Mouse (Mus musculus) CH12.LX (cell line): ENCODE measurements at regions not wholly inside any gene's neighbourhood (a gene's known extent, or its start where the extent isn't known, plus 50 kb on each side); places are given as distances from the start of the nearest gene placed in this dataset.

Source experiments
- DNase-seq: peaks from one replicate; pipeline ENCODE4 v3.0.0-alpha.2; 2013; ENCODE audit errors: extremely low read depth
- H3K27ac ChIP-seq: 2 replicates; pipeline ENCODE4 v1.5.1; 2012; ENCODE audit warnings: low read depth, mild to moderate bottlenecking, control low read depth, moderate library complexity; ENCODE audit not compliant: insufficient read depth
- H3K27me3 ChIP-seq: replicated peaks from 2 replicates; pipeline ENCODE3; 2012; ENCODE audit warnings: inconsistent platforms
- H3K36me3 ChIP-seq, 2 experiments: replicated peaks in 1 of 2; 2 replicates each; pipeline versions ENCODE3 to v1.6.1; 2012; ENCODE audit warnings: inconsistent platforms in 1 of 2, low read length in 1 of 2, mild to moderate bottlenecking in 1 of 2, mixed read lengths in 1 of 2, moderate library complexity in 1 of 2; ENCODE audit not compliant: control insufficient read depth in 1 of 2, insufficient read depth in 1 of 2
- H3K4me1 ChIP-seq, 2 experiments: 2 replicates each; pipeline ENCODE4 v1.6.1; 2012; ENCODE audit warnings: inconsistent platforms in 1 of 2, moderate library complexity in 1 of 2; ENCODE audit not compliant: insufficient read depth in 2 of 2, control insufficient read depth in 1 of 2
- H3K4me2 ChIP-seq: 2 replicates; pipeline ENCODE4 v1.6.1; 2012; ENCODE audit warnings: low read depth, mild to moderate bottlenecking, control low read depth; ENCODE audit not compliant: poor library complexity, insufficient read depth, severe bottlenecking
- H3K4me3 ChIP-seq, 3 experiments: fragments of 150-350 bp in 1 of 3; sonication (generic) in 1 of 3; replicated peaks in 1 of 3; 2 replicates each; pipeline versions ENCODE3 to v1.5.1; 2011 to 2012; ENCODE audit warnings: low read depth in 2 of 3, low read length in 2 of 3, mild to moderate bottlenecking in 2 of 3, moderate library complexity in 2 of 3, control low read depth in 1 of 3, improper control_type of control experiment in 1 of 3, inconsistent platforms in 1 of 3, mixed read lengths in 1 of 3; ENCODE audit not compliant: poor library complexity in 1 of 3
- H3K79me2 ChIP-seq: replicated peaks from 2 replicates; pipeline ENCODE4 v1.6.1; 2012; ENCODE audit warnings: mild to moderate bottlenecking, moderate library complexity; ENCODE audit not compliant: control insufficient read depth, poor library complexity, insufficient read depth, severe bottlenecking; ENCODE audit errors: extremely low read depth
- H3K9ac ChIP-seq: 2 replicates; pipeline ENCODE4 v1.6.1; 2012; ENCODE audit warnings: low read depth, mild to moderate bottlenecking, control low read depth, moderate library complexity; ENCODE audit not compliant: insufficient read depth
- H3K9me3 ChIP-seq: replicated peaks from 2 replicates; pipeline ENCODE3; 2012; ENCODE audit warnings: low read length, inconsistent platforms, mixed read lengths
- CHD1 ChIP-seq: IDR thresholded peaks from 2 replicates; pipeline ENCODE4 v1.6.1; 2012; ENCODE audit warnings: low read depth, low read length, improper control_type of control experiment, inconsistent platforms
- CHD2 ChIP-seq: IDR thresholded peaks from 2 replicates; pipeline ENCODE4 v1.6.1; 2011; ENCODE audit warnings: low read length, improper control_type of control experiment
- E2F4 ChIP-seq: IDR thresholded peaks from 2 replicates; pipeline ENCODE4 v1.6.1; 2011; ENCODE audit warnings: low read depth, low read length, improper control_type of control experiment; ENCODE audit not compliant: insufficient replicate concordance
- ETS1 ChIP-seq: conservative IDR thresholded peaks from 2 replicates; pipeline ENCODE4 v1.6.1; 2012; ENCODE audit warnings: low read depth, mild to moderate bottlenecking, inconsistent platforms, low read length, improper control_type of control experiment, moderate library complexity
- HCFC1 ChIP-seq: IDR thresholded peaks from 2 replicates; pipeline ENCODE4 v1.6.1; 2012; ENCODE audit warnings: low read depth, mild to moderate bottlenecking, inconsistent platforms, low read length, improper control_type of control experiment
- IRF4 ChIP-seq: IDR thresholded peaks from 2 replicates; pipeline ENCODE4 v1.6.1; 2014; ENCODE audit warnings: low read depth, mild to moderate bottlenecking, inconsistent platforms, low read length, improper control_type of control experiment
- JUN ChIP-seq: IDR thresholded peaks from 2 replicates; pipeline ENCODE4 v1.6.1; 2011; ENCODE audit warnings: low read depth, mild to moderate bottlenecking, low read length, improper control_type of control experiment, moderate library complexity; ENCODE audit not compliant: insufficient read depth
- JUND ChIP-seq: conservative IDR thresholded peaks from 2 replicates; pipeline ENCODE4 v1.6.1; 2011; ENCODE audit warnings: low read depth, low read length, improper control_type of control experiment
- KAT2A ChIP-seq: IDR thresholded peaks from 2 replicates; pipeline ENCODE4 v1.6.1; 2012; ENCODE audit warnings: low read length, improper control_type of control experiment, inconsistent platforms; ENCODE audit not compliant: insufficient replicate concordance
- MAFK ChIP-seq: IDR thresholded peaks from 2 replicates; pipeline ENCODE4 v1.6.1; 2011; ENCODE audit warnings: low read length, improper control_type of control experiment; ENCODE audit not compliant: insufficient replicate concordance
- MAX ChIP-seq: IDR thresholded peaks from 2 replicates; pipeline ENCODE4 v1.6.1; 2011; ENCODE audit warnings: low read length, improper control_type of control experiment
- MAZ ChIP-seq: IDR thresholded peaks from 2 replicates; pipeline ENCODE4 v1.6.1; 2012; ENCODE audit warnings: low read depth, mild to moderate bottlenecking, inconsistent platforms, low read length, improper control_type of control experiment, moderate library complexity
- MXI1 ChIP-seq: IDR thresholded peaks from 2 replicates; pipeline ENCODE4 v1.6.1; 2011; ENCODE audit warnings: mild to moderate bottlenecking, low read depth, low read length, improper control_type of control experiment
- NELFE ChIP-seq: IDR thresholded peaks from 2 replicates; pipeline ENCODE4 v1.6.1; 2011; ENCODE audit warnings: low read depth, low read length, improper control_type of control experiment
- NRF1 ChIP-seq: IDR thresholded peaks from 2 replicates; pipeline ENCODE4 v1.6.1; 2014; ENCODE audit warnings: low read depth, mild to moderate bottlenecking, inconsistent platforms, low read length, improper control_type of control experiment, moderate library complexity
- RAD21 ChIP-seq: IDR thresholded peaks from 2 replicates; pipeline ENCODE4 v1.6.1; 2011; ENCODE audit warnings: low read depth, mild to moderate bottlenecking, low read length, improper control_type of control experiment, moderate library complexity
- SIN3A ChIP-seq: IDR thresholded peaks from 2 replicates; pipeline ENCODE4 v1.6.1; 2012; ENCODE audit warnings: low read length, improper control_type of control experiment, inconsistent platforms
- TCF12 ChIP-seq: IDR thresholded peaks from 2 replicates; pipeline ENCODE4 v1.6.1; 2014; ENCODE audit warnings: low read depth, mild to moderate bottlenecking, inconsistent platforms, low read length, improper control_type of control experiment
- ZKSCAN1 ChIP-seq: IDR thresholded peaks from 2 replicates; pipeline ENCODE4 v1.6.1; 2012; ENCODE audit warnings: low read depth, inconsistent platforms, low read length, improper control_type of control experiment, borderline replicate concordance
- ZMIZ1 ChIP-seq: IDR thresholded peaks from 2 replicates; pipeline ENCODE4 v1.6.1; 2012; ENCODE audit warnings: low read depth, mild to moderate bottlenecking, inconsistent platforms, low read length, improper control_type of control experiment
- ZNF384 ChIP-seq: IDR thresholded peaks from 2 replicates; pipeline ENCODE4 v1.6.1; 2012; ENCODE audit warnings: low read depth, low read length, improper control_type of control experiment, inconsistent platforms
- dilution Hi-C: fragments of 300-500 bp; cut with MboI; formaldehyde crosslinking; loops from 2 replicates; pipeline ENCODE4 v1.14.3; 2020; ENCODE audit warnings: low sequenced_read_pairs; ENCODE audit not compliant: extremely low pct_unique_long_range_greater_than_20kb, extremely low pct_ligation_motif_present
- in situ Hi-C: fragments of 300-500 bp; cut with MboI; formaldehyde crosslinking; loops from 3 replicates; pipeline ENCODE4 v1.14.3; 2019; ENCODE audit warnings: low sequenced_read_pairs, low pct_ligation_motif_present, low pct_unique_long_range_greater_than_20kb, mixed read lengths

GRCm38 (mm10) chr16:92975090-92975489 is 149.1 kb upstream of the Runx1 start:
- H3K79me2 ChIP-seq: no peaks in the 10 kb centered on the region
- H3K9ac ChIP-seq: no peak overlapping the region
- in situ Hi-C loops (loop anchor here (25.0 kb wide), 2 partner anchors 413 to 462 kb away; no protein-coding TSS in a partner anchor), dilution Hi-C loops (no loop called here)
- TF ChIP-seq SIN3A: no peak
- no peak for TF ChIP-seq MAFK
- no peak for TF ChIP-seq MAX
- no peak for TF ChIP-seq HCFC1
- TF ChIP-seq TCF12: no peak
- TF ChIP-seq ZNF384: no peak
- TF ChIP-seq ZMIZ1: no peak
- TF ChIP-seq ZKSCAN1: no peak
- TF ChIP-seq KAT2A: no peak
- peaks cover 0 to 4% of the 10 kb centered on the region in 2 experiments; a peak in 1 of 4 replicates for H3K4me1 ChIP-seq
- no peak overlapping the region for H3K4me3 ChIP-seq
- H3K27ac ChIP-seq: no peak overlapping the region
- no peaks in the 10 kb centered on the region for H3K27me3 ChIP-seq
- DNase-seq: no peak
- H3K9me3 ChIP-seq: no peaks in the 10 kb centered on the region
- H3K36me3 ChIP-seq: no peaks in the 10 kb centered on the region
- H3K4me2 ChIP-seq: no peak overlapping the region

- no peak overlapping the region for H3K4me2 ChIP-seq
- H3K27me3 ChIP-seq: no peaks in the 10 kb centered on the region
- no peak overlapping the region for H3K4me3 ChIP-seq
- no peaks in the 10 kb centered on the region for H3K36me3 ChIP-seq
- H3K79me2 ChIP-seq: no peaks in the 10 kb centered on the region
- dilution Hi-C loops (no loop called here), in situ Hi-C loops (no loop called here)
- no peak overlapping the region for H3K9ac ChIP-seq
- no peak overlapping the region for H3K27ac ChIP-seq
- TF ChIP-seq SIN3A (no peak), IRF4 (no peak), NRF1 (no peak), TCF12 (no peak), ZNF384 (no peak), JUND (no peak), MXI1 (no peak), MAZ (no peak), JUN (no peak), RAD21 (no peak), CHD1 (no peak), ETS1 (no peak), E2F4 (no peak), CHD2 (no peak), MAFK (no peak), NELFE (no peak)
- no peak for DNase-seq
- peaks cover 0 to 3% of the 10 kb centered on the region in 2 experiments; a peak in 1 of 4 replicates for H3K4me1 ChIP-seq
- no peaks in the 10 kb centered on the region for H3K9me3 ChIP-seq
Measured at GRCm38 (mm10) chr16:92972681-92973080, 146.7 kb upstream of the Runx1 start.
